Mouse (Mus musculus) hindbrain, embryonic 12.5 days (tissue): ENCODE measurements around the gene Xpot. TPM values are rescaled to one million over a fixed set of nuclear protein-coding genes. Genes with fewer than 3 reads are reported as not detected.

Source experiments
- ATAC-seq: fragments of 200-750 bp; cut with Nextera tagmentation; 2 replicates; pipeline ENCODE4 v1.8.0; 2017; ENCODE audit warnings: moderate TSS enrichment; ENCODE audit not compliant: low FRiP score
- H3K27ac ChIP-seq: fragments of 300-500 bp; sonication (generic); 2 replicates; pipeline ENCODE4 v1.5.1; 2016; ENCODE audit warnings: mild to moderate bottlenecking
- H3K27me3 ChIP-seq: fragments of 300-500 bp; sonication (generic); 2 replicates; pipeline ENCODE4 v1.6.1; 2016; ENCODE audit warnings: mild to moderate bottlenecking
- H3K36me3 ChIP-seq: fragments of 300-500 bp; sonication (generic); 2 replicates; pipeline ENCODE4 v1.6.1; 2016; ENCODE audit warnings: mild to moderate bottlenecking
- H3K4me1 ChIP-seq: fragments of 300-500 bp; sonication (generic); 2 replicates; pipeline ENCODE4 v1.6.1; 2016
- H3K4me2 ChIP-seq: fragments of 300-500 bp; sonication (generic); replicated peaks from 2 replicates; pipeline ENCODE4 v1.6.1; 2016; ENCODE audit warnings: mild to moderate bottlenecking
- H3K4me3 ChIP-seq: fragments of 300-500 bp; sonication (generic); 2 replicates; pipeline ENCODE4 v1.5.1; 2016; ENCODE audit warnings: mild to moderate bottlenecking
- H3K9ac ChIP-seq: fragments of 300-500 bp; sonication (generic); 2 replicates; pipeline ENCODE4 v1.6.1; 2016; ENCODE audit warnings: mild to moderate bottlenecking, moderate library complexity
- H3K9me3 ChIP-seq: fragments of 300-500 bp; sonication (generic); replicated peaks from 2 replicates; pipeline ENCODE4 v1.6.1; 2016; ENCODE audit warnings: mild to moderate bottlenecking
- WGBS: fragments of 180-500 bp; shearing (Covaris S2); methylation state at CpG from one replicate; pipeline ENCODE4 v1.1.7; 2016; 5-methylcytosine and 5-hydroxymethylcytosine counted together
- microRNA-seq: library from miRNA; unstranded; fragments of <30 nt; microRNA quantifications from one replicate; pipeline ENCODE4, GENCODE M21; 2017
- polyA plus RNA-seq: library from polyadenylated mRNA; unstranded; fragments of >200 nt; fragmentation: Nextera tagmentation; extraction: Ambion mirVana; gene quantifications from 2 replicates; pipeline ENCODE4 v1.2.1, GENCODE M21; 2016

Gene Xpot
- polyA plus RNA-seq, 1 experiment from 2014 or later, result 50.6 TPM

- H3K27me3 ChIP-seq, result no peaks in the 10 kb centered on the region
- H3K4me3 ChIP-seq, result no peak overlapping the region
- H3K4me2 ChIP-seq, result no peak overlapping the region
- WGBS, result 95% methylated on average over 10 of the region's 10 CpGs
- H3K9ac ChIP-seq, result no peak overlapping the region
- H3K4me1 ChIP-seq, result peaks cover 15% of the 10 kb centered on the region
- H3K36me3 ChIP-seq, result peaks cover 53% of the 10 kb centered on the region
- ATAC-seq, result no peak
- H3K27ac ChIP-seq, result 0 out of 2 replicates have a peak overlapping the region, but pooled peaks have one; percentile 55
- H3K9me3 ChIP-seq, result no peaks in the 10 kb centered on the region
Observed at GRCm38 (mm10) chr10:121568026-121568425, 58.1 kb downstream of the Xpot start.

- Histone ChIP-seq H3K9ac (no peak overlapping the region), H3K27me3 (no peaks in the 10 kb centered on the region), H3K4me3 (no peak overlapping the region), H3K4me2 (no peak overlapping the region), H3K9me3 (no peaks in the 10 kb centered on the region), H3K27ac (no peak overlapping the region), H3K4me1 (peaks cover 10% of the 10 kb centered on the region), H3K36me3 (peaks cover 46% of the 10 kb centered on the region)
- WGBS, result 92% methylated on average over 8 of the region's 8 CpGs
- ATAC-seq, result no peak
Observed at GRCm38 (mm10) chr10:121564447-121564846, 61.7 kb downstream of the Xpot start.

- WGBS, result 83% methylated on average over 2 of the region's 2 CpGs
- H3K9me3 ChIP-seq, result no peaks in the 10 kb centered on the region
Observed at GRCm38 (mm10) chr10:121558231-121558630, 67.9 kb downstream of the Xpot start.

GRCm38 (mm10) chr10:121556263-121556662 is 69.9 kb downstream of the Xpot start:
- Histone ChIP-seq H3K9me3 (no peaks in the 10 kb centered on the region), H3K4me1 (no peaks in the 10 kb centered on the region), H3K27me3 (no peaks in the 10 kb centered on the region), H3K36me3 (peaks cover 81% of the 10 kb centered on the region), H3K27ac (no peak overlapping the region), H3K9ac (no peak overlapping the region), H3K4me3 (no peak overlapping the region), H3K4me2 (no peak overlapping the region)
- 77% methylated on average over 6 of the region's 6 CpGs for WGBS
- no peak for ATAC-seq

More at GRCm38 (mm10) chr10:121558231-121558630, 67.9 kb downstream of the Xpot start:
- no peaks in the 10 kb centered on the region for H3K27me3 ChIP-seq
- no peak for ATAC-seq
- peaks cover 71% of the 10 kb centered on the region for H3K36me3 ChIP-seq
- H3K27ac ChIP-seq, result no peak overlapping the region
- H3K4me1 ChIP-seq, result no peaks in the 10 kb centered on the region
- no peak overlapping the region for H3K9ac ChIP-seq
- no peak overlapping the region for H3K4me3 ChIP-seq
- no peak overlapping the region for H3K4me2 ChIP-seq

- Histone ChIP-seq H3K4me1 (no peaks in the 10 kb centered on the region), H3K9me3 (no peaks in the 10 kb centered on the region), H3K27ac (no peak overlapping the region), H3K4me2 (no peak overlapping the region), H3K4me3 (no peak overlapping the region), H3K9ac (no peak overlapping the region), H3K36me3 (peaks cover 84% of the 10 kb centered on the region), H3K27me3 (no peaks in the 10 kb centered on the region)
- WGBS, result 84% methylated on average over 9 of the region's 9 CpGs
- no peak for ATAC-seq
Observed at GRCm38 (mm10) chr10:121550334-121550733, 75.8 kb downstream of the Xpot start.

GRCm38 (mm10) chr10:121549670-121550069 is 76.5 kb downstream of the Xpot start:
- no peak for ATAC-seq
- Histone ChIP-seq H3K4me1 (no peaks in the 10 kb centered on the region), H3K9ac (no peak overlapping the region), H3K27me3 (no peaks in the 10 kb centered on the region), H3K36me3 (peaks cover 81% of the 10 kb centered on the region), H3K9me3 (no peaks in the 10 kb centered on the region), H3K4me3 (no peak overlapping the region), H3K27ac (no peak overlapping the region), H3K4me2 (no peak overlapping the region)
- WGBS, result 80% methylated on average over 5 of the region's 5 CpGs

GRCm38 (mm10) chr10:121547162-121547561 is 79.0 kb downstream of the Xpot start:
- H3K9ac ChIP-seq, result no peak overlapping the region
- H3K4me2 ChIP-seq, result no peak overlapping the region
- peaks cover 61% of the 10 kb centered on the region for H3K36me3 ChIP-seq
- WGBS, result 71% methylated on average over 6 of the region's 6 CpGs
- H3K27ac ChIP-seq, result no peak overlapping the region
- H3K27me3 ChIP-seq, result no peaks in the 10 kb centered on the region
- H3K9me3 ChIP-seq, result no peaks in the 10 kb centered on the region
- ATAC-seq, result no peak
- no peak overlapping the region for H3K4me3 ChIP-seq
- H3K4me1 ChIP-seq, result no peaks in the 10 kb centered on the region

- 96% methylated on average over 6 of the region's 6 CpGs for WGBS
Observed at GRCm38 (mm10) chr10:121543577-121543976, 82.6 kb downstream of the Xpot start.

GRCm38 (mm10) chr10:121542156-121542555 is 84.0 kb downstream of the Xpot start:
- H3K4me1 ChIP-seq, result no peaks in the 10 kb centered on the region
- no peak overlapping the region for H3K27ac ChIP-seq
- H3K36me3 ChIP-seq, result peaks cover 22% of the 10 kb centered on the region; the same call in 1 of the 2 replicates
- 96% methylated on average over 3 of the region's 3 CpGs for WGBS
- H3K27me3 ChIP-seq, result no peaks in the 10 kb centered on the region
- no peak for ATAC-seq
- no peak overlapping the region for H3K4me3 ChIP-seq
- no peak overlapping the region for H3K9ac ChIP-seq
- no peak overlapping the region for H3K4me2 ChIP-seq
- H3K9me3 ChIP-seq, result no peaks in the 10 kb centered on the region

More at GRCm38 (mm10) chr10:121543577-121543976, 82.6 kb downstream of the Xpot start:
- no peak for ATAC-seq
- Histone ChIP-seq H3K36me3 (peaks cover 26% of the 10 kb centered on the region; the same call in 1 of the 2 replicates), H3K9me3 (no peaks in the 10 kb centered on the region), H3K9ac (no peak overlapping the region), H3K27me3 (no peaks in the 10 kb centered on the region), H3K4me3 (no peak overlapping the region), H3K4me1 (no peaks in the 10 kb centered on the region), H3K4me2 (no peak overlapping the region), H3K27ac (no peak overlapping the region)

Small RNAs within 50 kb of the gene (microRNA-seq; reads per million reads assigned to microRNA genes)
- not detected for gene Gm24330

Other genes starting within 250 kb of the Xpot start
- 12.7 and 13.4 TPM in 2 replicates for gene Rassf3, start 150.0 kb downstream of the Xpot start, polyA plus RNA-seq
- 35.2 and 35.8 TPM in 2 replicates for gene Tbk1, start 39.5 kb downstream of the Xpot start, polyA plus RNA-seq
- 0.09 and 0.18 TPM in 2 replicates for gene D930020B18Rik, start 15.3 kb upstream of the Xpot start, polyA plus RNA-seq
- gene BC048403, start 113.6 kb upstream of the Xpot start, polyA plus RNA-seq, result 2.4 TPM in 2 replicates